Mouse (Mus musculus): ENCODE measurements around the gene Tbcb. TPM values are rescaled to one million over a fixed set of nuclear protein-coding genes. Genes with fewer than 3 reads are reported as not detected.
A peak's percentile ranks its signal among the peaks of the same experiment; 100 is the strongest.
"Not testable (repeated sequence)": the region's sequence is repeated elsewhere in the genome, so short reads cannot be mapped to it uniquely, and the experiment has no call there.

Tbcb gene
- 10.9 and 33.9 TPM in 2 replicates for total RNA-seq (2015; ENCODE audit: low replicate concordance)
- total RNA-seq (2017; ENCODE audit: low replicate concordance): 15.0 and 29.7 TPM in 2 replicates

DNA sequence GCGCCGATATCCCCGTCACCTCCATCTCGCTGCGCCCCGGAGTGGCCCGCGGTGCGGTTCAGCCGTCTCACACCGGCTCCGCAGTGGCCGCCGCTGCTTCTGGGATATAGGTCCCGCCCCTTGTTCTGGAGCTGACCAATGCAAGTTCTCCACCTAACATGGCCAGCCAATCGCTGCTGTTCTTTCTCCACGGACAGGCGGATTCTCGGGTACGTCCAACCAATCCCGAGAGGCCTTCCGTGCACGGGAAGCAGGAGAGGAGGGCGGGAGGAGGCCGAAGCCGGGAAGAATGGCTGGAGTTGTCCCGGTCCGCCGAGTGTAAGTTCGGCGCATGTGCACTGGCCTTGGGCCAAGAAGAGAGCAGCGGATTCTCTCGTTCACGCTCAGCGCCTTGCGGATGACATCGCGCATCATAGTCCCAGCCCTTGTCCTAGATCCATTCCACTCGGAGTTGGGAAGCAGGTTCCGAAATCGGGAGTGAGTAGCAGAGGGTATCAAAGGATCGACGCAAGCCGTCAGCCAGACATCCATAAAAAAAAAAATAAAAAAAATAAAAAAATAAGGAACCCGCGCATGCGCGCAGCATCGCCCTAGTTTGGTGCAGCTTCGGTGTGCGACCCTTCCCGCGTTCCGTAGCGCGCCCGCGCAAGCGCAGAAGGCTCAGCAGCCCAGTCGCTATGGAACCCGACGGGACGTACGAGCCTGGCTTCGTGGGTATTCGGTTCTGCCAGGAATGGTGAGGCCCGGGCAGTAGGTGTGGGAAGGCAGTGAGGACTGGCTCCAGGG lies at the start of gene Tbcb, which contains the start of gene Polr2i:
Tbcb (minus strand) TSS at position 604 of the 786 bp plus-strand sequence.
Polr2i (plus strand) TSS at position 280 of the 786 bp plus-strand sequence.
- peak; percentile 93 for ATAC-seq (replicated peaks; ENCODE audit: low FRiP score, poor library complexity, severe bottlenecking)

- no peak for ATAC-seq (replicated peaks; ENCODE audit: low FRiP score, poor library complexity, severe bottlenecking)
These were observed 49.5 kb upstream of the Tbcb start for GRCm38 (mm10) chr7:30281522-30281921.

- peak; percentile 62 for ATAC-seq (replicated peaks; ENCODE audit: low FRiP score, poor library complexity, severe bottlenecking)
These were observed 48.6 kb upstream of the Tbcb start for GRCm38 (mm10) chr7:30280670-30281138.

DNA sequence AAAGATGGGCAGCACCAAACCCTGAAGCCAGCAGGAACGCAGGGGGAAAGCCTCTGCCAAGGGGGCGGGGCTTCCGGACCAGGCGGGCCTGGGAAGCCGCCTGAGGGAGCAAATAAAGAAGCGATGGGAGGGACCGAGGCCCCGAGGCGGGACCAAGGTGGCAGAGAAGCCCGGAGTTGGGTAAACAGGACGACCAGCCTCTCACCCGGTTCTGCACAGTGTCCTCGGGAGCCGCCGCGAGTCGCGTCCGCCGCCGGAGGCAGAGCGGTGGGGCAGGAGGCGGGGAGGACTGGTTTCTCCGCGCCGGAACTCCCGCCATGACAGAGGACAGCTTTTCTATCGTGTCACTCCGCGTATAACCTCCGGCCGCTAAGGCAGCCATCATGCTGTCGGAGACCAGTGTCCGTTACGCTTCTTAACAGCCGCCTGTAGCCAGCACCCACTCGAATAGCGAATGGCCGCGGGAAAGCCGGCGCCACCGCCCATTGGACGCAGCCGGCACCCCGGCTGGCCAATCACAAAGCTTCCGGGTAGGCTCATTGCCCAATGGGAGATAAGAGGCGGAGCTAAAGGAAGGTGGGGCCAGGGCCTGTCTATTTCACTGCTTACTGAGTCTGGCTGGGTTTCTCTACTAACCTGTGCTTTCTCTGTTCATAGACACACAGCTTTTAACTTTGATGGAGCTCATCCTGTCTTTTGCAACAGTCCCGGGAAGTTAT lies 48.0 kb upstream of the Tbcb start, which contains the start of the genes Thap8 and Wdr62:
Thap8 (plus strand) TSS at position 144 of the 719 bp plus-strand sequence.
Wdr62 (minus strand) TSS at position 469 of the 719 bp plus-strand sequence.
- ATAC-seq (replicated peaks; ENCODE audit: low FRiP score, poor library complexity, severe bottlenecking): peak; percentile 92

- peak; percentile 70 for ATAC-seq (replicated peaks; ENCODE audit: low FRiP score, poor library complexity, severe bottlenecking)
These were observed 47.5 kb upstream of the Tbcb start for GRCm38 (mm10) chr7:30279536-30279935.

DNA sequence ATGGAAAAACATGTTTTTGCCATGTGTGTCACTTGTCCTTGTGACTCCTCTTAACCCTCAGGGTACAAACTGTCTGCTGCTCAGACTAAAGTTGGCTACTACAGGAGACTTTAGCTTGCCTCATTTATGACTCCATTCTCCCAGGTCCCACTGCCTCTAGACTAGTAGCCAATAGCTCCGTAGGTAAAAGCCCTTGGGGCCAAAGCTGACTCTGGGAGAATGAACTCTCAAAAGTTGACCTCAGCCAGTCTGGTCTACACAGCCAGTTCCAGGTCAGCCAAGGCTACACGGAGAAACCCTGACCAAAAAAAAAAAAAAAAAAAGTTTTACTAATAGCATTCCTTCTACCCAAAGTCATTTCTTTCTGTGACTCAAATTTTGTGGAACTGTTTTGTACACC lies 46.8 kb upstream of the Tbcb start:
- no peak for ATAC-seq (replicated peaks; ENCODE audit: low FRiP score, poor library complexity, severe bottlenecking)

DNA sequence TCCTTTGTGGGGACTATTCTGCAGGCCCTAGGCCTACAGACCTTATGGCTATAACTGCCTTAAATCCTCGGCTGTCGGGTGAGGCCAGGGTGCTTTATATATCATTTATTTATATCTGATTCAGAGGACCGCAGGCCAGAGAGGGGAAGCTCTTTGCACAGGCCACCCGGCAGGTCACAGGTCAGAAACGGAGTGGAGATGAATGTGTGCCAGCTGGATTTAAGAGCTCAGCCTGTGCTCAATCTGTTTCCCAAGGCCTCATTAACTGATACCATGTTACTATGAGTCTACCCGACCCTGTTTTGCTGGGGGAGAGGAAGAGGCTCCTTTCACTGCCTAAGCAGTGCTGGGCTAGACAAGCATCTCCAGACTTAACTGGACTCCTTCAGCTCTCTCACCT lies 42.3 kb upstream of the Tbcb start:
- ATAC-seq (replicated peaks; ENCODE audit: low FRiP score, poor library complexity, severe bottlenecking): no peak

- ATAC-seq (replicated peaks; ENCODE audit: low FRiP score, poor library complexity, severe bottlenecking): no peak
These were observed 37.6 kb upstream of the Tbcb start for GRCm38 (mm10) chr7:30269641-30270040.

GRCm38 (mm10) chr7:30266780-30267179 lies 34.7 kb upstream of the Tbcb start:
- ATAC-seq (replicated peaks; ENCODE audit: low FRiP score, poor library complexity, severe bottlenecking): no peak

DNA sequence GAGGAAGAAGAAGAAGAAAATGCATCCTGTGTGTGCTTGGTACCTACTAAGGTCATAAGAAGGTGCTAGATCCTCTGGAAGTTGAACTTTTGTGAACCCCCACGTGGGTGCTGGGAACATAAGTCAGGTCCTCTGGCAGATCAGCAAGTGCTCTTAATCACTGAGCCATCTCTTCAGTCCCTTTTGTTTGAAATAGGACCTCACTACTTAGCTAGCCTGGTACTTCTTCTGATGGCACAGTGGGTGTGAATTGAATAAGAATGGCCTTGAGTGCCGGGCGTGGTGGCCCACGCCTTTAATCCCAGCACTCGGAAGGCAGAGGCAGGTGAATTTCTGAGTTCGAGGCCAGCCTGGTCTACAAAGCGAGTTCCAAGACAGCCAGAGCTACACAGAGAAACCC lies 33.9 kb upstream of the Tbcb start:
- no peak for ATAC-seq (replicated peaks; ENCODE audit: low FRiP score, poor library complexity, severe bottlenecking)

- ATAC-seq (replicated peaks; ENCODE audit: low FRiP score, poor library complexity, severe bottlenecking): no peak
These were observed 33.5 kb upstream of the Tbcb start for GRCm38 (mm10) chr7:30265531-30265930.

DNA sequence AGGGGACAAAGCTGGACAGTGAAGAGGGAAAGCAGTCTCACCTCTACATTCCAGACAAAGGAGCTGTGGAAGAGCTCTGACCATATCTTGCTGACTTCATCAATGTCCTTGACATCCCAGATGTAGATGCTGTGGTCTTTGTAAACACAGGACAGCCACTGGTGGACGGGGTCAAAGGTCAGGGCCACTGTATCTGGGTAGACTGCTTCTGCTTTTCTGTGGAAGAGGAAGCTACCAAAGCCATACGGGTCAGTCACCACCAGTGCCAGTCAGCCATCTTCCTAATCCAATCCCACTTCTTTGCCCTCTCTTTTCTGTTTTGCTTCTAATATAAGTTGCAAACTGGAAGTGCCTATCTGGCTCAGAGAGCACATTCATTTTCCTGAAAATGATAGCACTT lies 33.0 kb upstream of the Tbcb start:
- no peak for ATAC-seq (replicated peaks; ENCODE audit: low FRiP score, poor library complexity, severe bottlenecking)

- no peak for ATAC-seq (replicated peaks; ENCODE audit: low FRiP score, poor library complexity, severe bottlenecking)
These were observed 20.2 kb upstream of the Tbcb start for GRCm38 (mm10) chr7:30251956-30252954.

DNA sequence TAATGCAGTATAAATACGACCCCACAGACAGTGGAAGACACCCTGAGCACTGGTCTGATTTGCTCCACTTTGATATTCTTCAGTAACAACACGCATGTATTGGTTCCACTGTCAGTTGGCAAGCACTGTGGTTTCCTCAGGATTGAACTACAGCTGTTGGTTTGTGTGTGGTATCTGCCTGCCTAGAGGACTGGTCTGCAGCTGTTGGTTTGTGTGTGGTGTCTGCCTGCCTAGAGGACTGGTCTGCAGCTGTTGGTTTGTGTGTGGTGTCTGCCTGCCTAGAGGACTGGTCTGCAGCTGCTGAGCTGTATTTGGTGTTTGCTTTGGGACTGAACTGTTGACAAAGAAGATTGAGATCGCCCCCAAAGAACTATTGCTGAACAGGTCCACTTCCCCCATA lies 5.3 kb upstream of the Tbcb start:
- not testable (repeated sequence) for ATAC-seq (replicated peaks; ENCODE audit: low FRiP score, poor library complexity, severe bottlenecking)

- ATAC-seq (replicated peaks; ENCODE audit: low FRiP score, poor library complexity, severe bottlenecking): no peak
These were observed 3.6 kb upstream of the Tbcb start, which contains the start of gene Ovol3 for GRCm38 (mm10) chr7:30235625-30236024. Ovol3 (minus strand) TSS chr7:30235725.

GRCm38 (mm10) chr7:30235091-30235490 lies 3.0 kb upstream of the Tbcb start:
- no peak for ATAC-seq (replicated peaks; ENCODE audit: low FRiP score, poor library complexity, severe bottlenecking)

- ATAC-seq (replicated peaks; ENCODE audit: low FRiP score, poor library complexity, severe bottlenecking): no peak
These were observed 2.3 kb upstream of the Tbcb start for GRCm38 (mm10) chr7:30234276-30234858.

DNA sequence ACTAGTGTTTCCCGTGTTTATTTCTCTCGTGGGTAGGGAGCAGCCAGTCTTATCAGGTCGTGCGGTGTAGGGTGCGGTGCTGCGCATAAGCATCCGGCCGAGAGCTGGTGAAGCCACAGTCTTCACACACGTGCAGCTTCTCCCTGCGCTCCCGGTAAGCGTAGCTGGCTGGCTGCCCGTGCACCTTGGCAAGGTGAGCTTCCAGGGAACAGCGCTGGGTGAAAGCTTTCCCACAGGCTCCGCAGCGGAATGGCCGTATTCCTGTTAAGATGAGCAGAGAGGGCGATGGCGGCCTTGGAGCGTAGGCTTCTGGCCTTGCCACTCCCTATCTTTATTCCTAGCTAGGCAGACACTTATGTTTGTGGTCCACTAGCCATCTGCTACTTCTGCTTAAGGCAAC lies 1.3 kb upstream of the Tbcb start:
- no peak for ATAC-seq (replicated peaks; ENCODE audit: low FRiP score, poor library complexity, severe bottlenecking)

DNA sequence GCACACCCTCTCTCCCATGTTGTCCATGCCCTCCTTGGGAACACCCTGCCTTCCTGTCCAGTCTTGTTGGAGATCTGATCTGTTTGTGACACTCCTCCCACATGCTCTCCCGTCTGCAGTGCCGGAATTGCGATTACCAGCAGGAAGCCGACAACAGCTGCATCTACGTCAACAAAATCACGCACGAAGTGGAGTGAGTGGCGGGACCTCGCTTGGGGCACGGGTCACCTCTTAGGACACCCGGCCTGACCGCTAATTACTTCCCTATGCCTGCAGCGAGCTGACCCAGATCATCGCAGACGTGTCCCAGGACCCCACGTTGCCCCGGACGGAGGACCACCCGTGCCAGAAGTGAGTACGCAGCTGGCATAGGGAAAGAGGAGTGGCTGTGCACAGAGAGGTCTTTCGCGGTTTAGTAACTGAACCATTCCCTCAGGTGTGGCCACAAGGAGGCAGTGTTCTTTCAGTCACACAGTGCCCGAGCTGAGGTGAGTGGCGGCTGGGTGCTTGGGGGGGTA lies 618 bp upstream of the Tbcb start:
- peak; percentile 40 for ATAC-seq (replicated peaks; ENCODE audit: low FRiP score, poor library complexity, severe bottlenecking)

Data from erythroid progenitor cell, adult 5-6 weeks (primary cell).